Mouse (Mus musculus): ENCODE data around the gene Tmem182. TPM values are rescaled to one million over a fixed set of nuclear protein-coding genes. Genes with fewer than 3 reads are reported as not detected.

The Tmem182 gene
- polyA plus RNA-seq, 1 experiment from 2014 or later, result 5.1 TPM

GRCm38 (mm10) chr1:40887673-40888072 is 82.3 kb downstream of the Tmem182 start:
- no peaks in the 10 kb centered on the region for H3K4me1 ChIP-seq
- no peak overlapping the region for H3K4me3 ChIP-seq
- no peaks in the 10 kb centered on the region for H3K9me3 ChIP-seq
- H3K27me3 ChIP-seq (ENCODE audit: insufficient read depth, poor library complexity, severe bottlenecking), result no peaks in the 10 kb centered on the region
- no peak for DNase-seq (ENCODE audit: low spot score)
- no peak overlapping the region for H3K27ac ChIP-seq
- no peaks in the 10 kb centered on the region for H3K36me3 ChIP-seq
- WGBS, result 45% methylated on average over 12 of the region's 12 CpGs

DNA sequence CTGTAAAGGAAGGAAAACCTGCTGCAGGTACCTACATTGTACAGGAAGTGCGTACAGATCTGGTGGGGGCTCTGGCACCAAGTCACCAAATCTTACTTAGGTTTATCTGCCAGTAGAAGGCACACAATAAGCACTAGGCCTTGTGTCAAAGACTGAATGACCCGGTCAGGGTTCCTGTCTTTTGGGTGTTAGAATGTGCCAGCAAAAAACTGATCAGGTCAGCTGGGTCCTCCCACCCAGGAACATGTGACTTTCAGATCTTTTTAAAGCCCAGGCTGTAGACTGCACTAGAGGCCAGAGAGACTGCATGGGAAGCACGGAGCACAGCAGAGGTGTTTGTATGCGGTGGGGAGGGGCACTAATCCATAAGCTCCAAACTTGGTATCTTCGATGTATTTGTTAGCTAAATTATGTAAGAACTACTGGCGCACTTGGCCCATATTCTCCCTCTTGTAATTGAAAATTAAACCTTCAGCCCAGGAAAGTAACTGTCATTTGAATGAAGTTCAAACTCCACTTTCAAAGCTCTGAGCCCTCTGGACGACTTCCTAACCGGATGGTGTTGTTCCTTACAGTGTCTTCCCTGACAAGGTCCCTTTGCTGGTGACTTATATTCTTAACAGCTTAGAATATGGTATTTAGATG is 83.1 kb downstream of the Tmem182 start:
- Histone ChIP-seq H3K27ac (no peak overlapping the region), H3K4me3 (no peak overlapping the region), H3K4me1 (no peaks in the 10 kb centered on the region), H3K27me3 (ENCODE audit: insufficient read depth, poor library complexity, severe bottlenecking) (no peaks in the 10 kb centered on the region), H3K9me3 (no peaks in the 10 kb centered on the region), H3K36me3 (no peaks in the 10 kb centered on the region)
- no peak for DNase-seq (ENCODE audit: low spot score)
- 85% methylated on average over 8 of the region's 8 CpGs for WGBS

DNA sequence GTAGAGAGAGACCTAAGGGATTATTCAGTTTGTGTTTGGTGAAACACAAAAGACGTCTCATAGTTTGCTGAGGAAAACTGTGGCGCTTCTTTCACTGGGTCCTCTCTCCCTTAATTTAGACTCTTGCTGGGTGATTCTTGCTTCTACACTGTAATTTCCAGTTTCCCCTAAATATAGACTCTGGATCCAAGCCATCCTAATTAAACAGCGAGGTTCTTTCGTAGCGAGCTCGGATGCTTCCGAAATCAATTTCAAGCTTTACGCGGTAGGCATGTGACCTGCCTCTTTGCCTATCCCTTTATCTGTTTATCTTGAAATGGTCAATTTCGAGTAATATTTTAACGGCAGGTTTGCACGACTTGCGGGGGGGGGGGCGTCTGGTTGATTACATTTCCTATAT is 84.2 kb downstream of the Tmem182 start:
- no peaks in the 10 kb centered on the region for H3K36me3 ChIP-seq
- H3K27ac ChIP-seq, result no peak overlapping the region
- H3K9me3 ChIP-seq, result no peaks in the 10 kb centered on the region
- H3K4me1 ChIP-seq, result no peaks in the 10 kb centered on the region
- H3K27me3 ChIP-seq (ENCODE audit: insufficient read depth, poor library complexity, severe bottlenecking), result no peaks in the 10 kb centered on the region
- no peak for DNase-seq (ENCODE audit: low spot score)
- WGBS, result 89% methylated on average over 14 of the region's 14 CpGs
- no peak overlapping the region for H3K4me3 ChIP-seq

GRCm38 (mm10) chr1:40890246-40890645 is 84.8 kb downstream of the Tmem182 start:
- Histone ChIP-seq H3K27ac (no peak overlapping the region), H3K4me1 (no peaks in the 10 kb centered on the region), H3K9me3 (no peaks in the 10 kb centered on the region), H3K4me3 (no peak overlapping the region), H3K36me3 (no peaks in the 10 kb centered on the region), H3K27me3 (ENCODE audit: insufficient read depth, poor library complexity, severe bottlenecking) (no peaks in the 10 kb centered on the region)
- DNase-seq (ENCODE audit: low spot score), result no peak
- 70% methylated on average over 8 of the region's 8 CpGs for WGBS

DNA sequence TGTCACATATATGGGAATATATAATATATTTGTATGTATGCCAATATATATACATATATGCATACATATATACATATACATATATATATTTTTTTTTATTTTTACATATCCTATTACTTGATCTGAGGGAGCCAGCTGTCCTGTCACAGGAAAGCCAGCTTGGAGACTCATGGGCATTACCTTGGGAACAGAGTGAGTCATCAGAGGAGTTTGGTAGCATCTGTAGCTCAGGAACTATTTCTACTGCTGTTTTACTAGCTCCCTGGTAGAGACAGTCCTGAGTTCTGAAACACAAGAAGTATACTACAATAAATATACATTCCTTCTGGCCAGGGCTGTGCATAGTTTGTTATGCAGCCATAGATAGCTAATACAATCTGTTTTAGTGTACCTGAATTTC is 98.3 kb downstream of the Tmem182 start:
- Histone ChIP-seq H3K4me3 (no peak overlapping the region), H3K27me3 (ENCODE audit: insufficient read depth, poor library complexity, severe bottlenecking) (no peaks in the 10 kb centered on the region), H3K9me3 (no peaks in the 10 kb centered on the region), H3K36me3 (no peaks in the 10 kb centered on the region), H3K27ac (no peak overlapping the region), H3K4me1 (no peaks in the 10 kb centered on the region)
- no peak for DNase-seq (ENCODE audit: low spot score)

Other genes with a start within 250 kb of the Tmem182 start
- not detected in 2 replicates for gene Slc9a4, start 225.5 kb upstream of the Tmem182 start, polyA plus RNA-seq (2016; fragmentation: Nextera tagmentation; extraction: Ambion mirVana)
- 0.06 TPM in 1 of 2 replicates, not detected in the other for gene Slc9a2, start 125.0 kb upstream of the Tmem182 start, polyA plus RNA-seq (2016; fragmentation: Nextera tagmentation; extraction: Ambion mirVana)
- gene Mfsd9, start 14.9 kb upstream of the Tmem182 start, polyA plus RNA-seq (2016; fragmentation: Nextera tagmentation; extraction: Ambion mirVana), result 1.6 and 2.4 TPM in 2 replicates

All from heart, embryonic 10.5 days (tissue).